In the genomic region with DNA sequence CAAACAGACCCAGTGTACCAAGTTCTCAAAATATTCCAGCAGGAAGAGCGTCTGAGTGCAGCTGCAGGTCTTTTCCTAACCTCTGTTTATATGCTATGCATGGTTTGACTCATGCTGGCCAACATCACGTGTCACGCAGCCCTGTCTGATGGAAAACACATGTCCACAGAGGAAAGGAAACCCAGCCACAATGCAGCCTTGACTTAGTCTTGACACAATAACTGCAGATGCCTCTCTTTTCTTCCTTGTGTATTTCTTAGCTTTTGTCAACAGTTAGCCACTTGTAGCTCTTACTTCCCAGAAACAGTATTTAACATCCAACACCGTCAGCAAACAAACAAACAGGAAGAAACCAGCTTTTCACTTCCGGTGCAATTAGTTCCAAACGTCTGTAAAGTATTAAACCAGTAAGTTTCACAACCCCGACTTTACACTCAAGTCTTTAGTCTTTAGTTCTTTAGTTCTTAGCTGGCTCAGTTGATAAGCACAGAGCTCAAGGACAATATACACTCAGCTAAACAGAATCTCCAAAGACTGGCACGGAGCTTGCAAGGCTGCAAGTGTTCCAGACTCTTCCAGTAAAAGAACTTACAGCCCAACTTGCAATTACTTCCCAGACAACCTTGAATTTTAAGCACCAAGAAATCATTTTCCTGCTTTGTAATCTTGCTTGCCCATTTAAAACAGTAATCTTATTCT, we compare ENCODE assay signal across 7 mouse cellular contexts.
DNase-seq lines count a peak whose midpoint lies in the region; ATAC-seq lines count a peak whose summit lies in the region.

No protein-coding gene starts in this region.

- no peaks in the 10 kb centered on the region for H3K27me3 ChIP-seq in heart, embryonic 12.5 days (replicated peaks)

- H3K9ac ChIP-seq in heart, embryonic 12.5 days, result no peak overlapping the region

- H3K36me3 ChIP-seq in heart, embryonic 12.5 days, result no peaks in the 10 kb centered on the region

- H3K4me1 ChIP-seq in heart, embryonic 12.5 days (replicated peaks), result peaks cover 29% of the 10 kb centered on the region

- DNase-seq in 3T3-L1 (ENCODE audit: low read depth, low spot score), result peak; percentile 83
- peak; percentile 87 for DNase-seq in NIH3T3 (ENCODE audit: low read depth)
- DNase-seq in kidney, postnatal 36 days, result peak; percentile 65 to 66
- DNase-seq in testis, postnatal 10 days (ENCODE audit: low spot score), result no peak
- DNase-seq in layer of hippocampus, postnatal 14 days (ENCODE audit: low spot score in 2 of 2), result no peak
- no peak for DNase-seq in right cerebral cortex, postnatal 25 days

- H3K4me3 ChIP-seq in heart, embryonic 12.5 days, result no peak overlapping the region

- 36% methylated on average over 8 of the region's 8 CpGs for WGBS in heart, embryonic 12.5 days

- peak overlapping the region; percentile 21 for H3K4me2 ChIP-seq in heart, embryonic 12.5 days

- H3K9me3 ChIP-seq in heart, embryonic 12.5 days (replicated peaks), result no peaks in the 10 kb centered on the region

- peak overlapping the region; percentile 67 for H3K27ac ChIP-seq in heart, embryonic 12.5 days (ENCODE audit: poor library complexity, severe bottlenecking)

- ATAC-seq in heart, embryonic 12.5 days (ENCODE audit: insufficient number of reproducible peaks, low FRiP score), result peak; percentile 79

Comparison
In these comparisons a context has a peak if more than half of its experiments do, and no peak if none do; other contexts are left out.
1. DNase-seq: peak in 3T3-L1 (single experiment), NIH3T3 (single experiment) and kidney, postnatal 36 days (2 of 2); none in testis, postnatal 10 days (single experiment), layer of hippocampus, postnatal 14 days (0 of 2) and right cerebral cortex, postnatal 25 days (single experiment).